Mouse (Mus musculus): ENCODE results near the gene 2410131K14Rik.

- TF ChIP-seq CTCF (IDR thresholded peaks at IDR 0.05; ENCODE audit: extremely low read depth, insufficient read length, insufficient replicate concordance, low read depth, low read length) (peak; percentile 45; the same call in 1 of the 2 replicates), POLR2A (IDR thresholded peaks at IDR 0.05; ENCODE audit: low read depth, low read length) (no peak)
Observed at GRCm38 (mm10) chr5:118266309-118266708, 21.3 kb downstream of the 2410131K14Rik start.

All from small intestine, adult 2 months (tissue).